Mouse (Mus musculus) CH12.LX (cell line): ENCODE data around the gene Sppl2b.

Experiments used
- CTCF ChIP-seq, 2 experiments: IDR thresholded peaks in 1 of 2; conservative IDR thresholded peaks in 1 of 2; 2 replicates each; pipeline ENCODE4 v1.5.1; 2011 to 2012; ENCODE audit warnings: low read depth in 2 of 2, low read length in 2 of 2, improper control_type of control experiment in 1 of 2, inconsistent platforms in 1 of 2, mild to moderate bottlenecking in 1 of 2, moderate library complexity in 1 of 2
- EP300 ChIP-seq: IDR thresholded peaks from 2 replicates; pipeline ENCODE4 v1.6.1; 2011; ENCODE audit warnings: low read length, improper control_type of control experiment
- HCFC1 ChIP-seq: IDR thresholded peaks from 2 replicates; pipeline ENCODE4 v1.6.1; 2012; ENCODE audit warnings: low read depth, mild to moderate bottlenecking, inconsistent platforms, low read length, improper control_type of control experiment
- JUND ChIP-seq: conservative IDR thresholded peaks from 2 replicates; pipeline ENCODE4 v1.6.1; 2011; ENCODE audit warnings: low read depth, low read length, improper control_type of control experiment
- MAX ChIP-seq: IDR thresholded peaks from 2 replicates; pipeline ENCODE4 v1.6.1; 2011; ENCODE audit warnings: low read length, improper control_type of control experiment
- POLR2A ChIP-seq: IDR thresholded peaks from 2 replicates; pipeline ENCODE4 v1.6.1; 2011; ENCODE audit warnings: low read depth, mild to moderate bottlenecking, improper control_type of control experiment, low read length

DNA sequence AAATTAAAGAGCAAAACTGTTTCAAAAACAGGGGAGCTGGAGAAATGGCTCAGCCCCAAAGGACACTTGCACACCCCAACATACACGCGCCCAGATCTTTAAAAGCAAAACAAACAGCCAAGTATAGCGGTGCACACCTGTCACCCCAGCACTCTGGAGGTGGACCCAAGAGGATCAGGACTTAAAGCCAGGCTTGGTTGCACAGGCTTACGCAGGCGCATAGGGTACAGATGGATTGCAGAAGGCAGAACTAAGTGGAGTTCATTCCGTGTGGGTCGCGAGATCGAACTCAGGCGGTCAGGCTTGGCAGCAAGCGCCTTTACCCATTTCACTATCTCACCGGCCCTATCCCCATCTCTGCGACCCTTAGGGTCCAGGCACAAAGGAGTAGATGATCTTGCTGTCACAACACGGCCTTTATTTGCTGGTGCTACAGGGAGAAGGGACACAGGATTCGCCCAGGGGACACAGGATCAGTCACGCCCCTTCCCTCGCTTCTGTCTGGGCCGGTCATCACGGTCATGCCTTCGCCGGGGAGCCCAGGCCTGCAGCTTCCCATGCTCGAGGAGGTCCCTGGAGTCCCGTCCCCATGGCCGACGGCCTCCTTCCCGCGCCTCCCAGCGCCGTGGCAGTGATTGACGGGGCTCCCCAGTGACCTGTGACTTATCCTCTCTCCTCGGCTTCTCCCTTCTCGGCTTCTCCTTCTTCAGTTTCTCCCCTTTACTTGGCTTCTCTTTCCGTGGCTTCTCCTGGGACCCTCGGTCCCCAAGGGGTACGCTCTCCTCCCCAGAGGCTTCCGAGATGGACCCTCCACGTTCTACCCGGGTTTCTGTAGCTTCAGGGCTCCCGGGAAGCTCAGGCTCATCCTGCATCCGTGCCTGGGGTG, 46.7 kb upstream of the Sppl2b start:
- no peak for TF ChIP-seq HCFC1
- TF ChIP-seq EP300 = no peak
- TF ChIP-seq POLR2A = no peak
- no peak for TF ChIP-seq JUND
- no peak for TF ChIP-seq CTCF (conservative IDR thresholded peaks at IDR 0.05 in 1 of 2, IDR thresholded peaks at IDR 0.05 in 1 of 2; ENCODE audit: low read depth in 2 of 2, low read length in 2 of 2)
- no peak for TF ChIP-seq MAX
